Mouse (Mus musculus): Measurements from ENCODE around the gene Bnc2.
A peak's percentile ranks its signal among the peaks of the same experiment; 100 is the strongest.

The Bnc2 gene

DNA sequence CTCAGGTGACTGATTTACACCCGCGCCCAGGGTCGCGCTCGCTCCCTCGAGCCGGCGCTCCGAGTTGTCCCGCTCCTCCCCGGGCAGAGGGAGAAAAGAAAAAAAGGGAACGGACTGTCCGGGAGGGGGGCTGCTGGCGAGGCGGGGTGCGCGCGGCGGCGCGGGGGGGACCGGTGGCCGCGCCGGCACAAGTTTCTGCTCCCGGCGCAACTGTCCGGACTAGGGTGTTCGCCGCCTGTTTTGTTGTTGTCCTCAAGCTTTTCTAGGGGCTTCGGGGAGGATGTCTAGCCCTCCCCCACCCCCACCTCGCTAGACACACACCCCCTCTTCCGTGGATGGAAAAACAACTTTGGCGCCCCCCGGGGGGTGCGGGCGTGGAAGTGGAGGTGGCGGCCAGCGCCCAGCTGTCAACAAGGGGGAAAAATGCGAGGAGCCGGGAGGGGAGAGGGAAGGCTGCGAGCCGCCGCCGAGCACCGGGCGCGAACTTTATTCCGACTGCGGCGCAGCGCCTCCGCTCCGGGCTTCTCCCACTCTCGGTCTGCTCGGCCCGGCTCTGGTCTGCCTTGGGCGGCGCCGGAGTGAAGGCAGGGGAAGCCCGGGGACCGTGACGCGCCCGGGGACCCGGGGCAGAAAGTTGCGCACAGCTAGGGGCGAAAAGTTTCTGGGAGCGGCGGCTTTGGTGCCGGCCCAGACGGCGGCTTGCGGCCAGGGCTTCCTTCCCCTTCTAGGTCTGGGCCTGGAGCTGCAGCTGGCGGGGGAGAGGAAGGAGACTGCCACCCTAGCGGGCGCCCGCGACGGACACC, at the start of gene Bnc2:
Gene Bnc2, minus strand, starts transcription at position 105 of the 803 bp plus-strand sequence.
- peak; percentile 11 for DNase-seq

DNA sequence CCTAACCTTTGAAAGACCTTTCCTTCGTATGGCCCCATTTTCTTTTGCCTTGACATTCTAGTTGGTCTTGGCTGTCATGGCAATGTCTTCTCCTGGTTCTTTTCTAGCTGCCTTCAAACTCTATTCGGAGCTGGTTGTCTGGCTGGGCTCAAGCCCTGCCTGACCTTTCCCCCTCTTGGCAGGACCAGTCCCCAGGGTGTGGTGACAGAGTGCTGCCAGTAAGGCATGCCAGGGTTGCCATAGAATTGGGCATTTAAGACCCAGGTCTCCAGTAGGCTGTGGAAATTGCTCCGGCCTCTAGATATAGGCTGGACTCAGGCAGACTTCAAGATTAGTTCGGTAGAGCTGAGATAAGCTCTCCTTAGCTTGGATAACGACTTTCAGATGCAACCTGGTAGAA, 32.9 kb upstream of the Bnc2 start:
- DNase-seq = no peak

GRCm38 (mm10) chr4:84685521-84686366, 10.7 kb upstream of the Bnc2 start:
- DNase-seq = no peak

- DNase-seq = no peak
Observed at GRCm38 (mm10) chr4:84685009-84685408, 9.9 kb upstream of the Bnc2 start.

DNA sequence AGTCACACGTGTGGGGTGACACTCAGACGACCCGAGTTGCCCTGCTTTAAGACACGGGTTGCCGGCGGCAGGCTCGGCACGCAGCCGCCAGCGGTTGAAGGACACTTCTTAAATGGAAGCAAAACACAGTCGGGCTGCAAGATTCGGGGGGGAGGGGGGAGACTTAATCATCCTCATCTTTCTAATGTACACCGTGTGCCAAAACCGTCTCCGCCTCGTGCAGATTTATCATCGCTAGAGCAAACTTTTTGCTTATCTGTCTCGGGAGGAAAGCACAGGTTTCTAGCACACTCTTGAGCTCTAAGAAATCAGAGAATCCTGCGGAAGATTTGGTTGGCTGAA, 870 bp upstream of the Bnc2 start:
- no peak for DNase-seq

DNA sequence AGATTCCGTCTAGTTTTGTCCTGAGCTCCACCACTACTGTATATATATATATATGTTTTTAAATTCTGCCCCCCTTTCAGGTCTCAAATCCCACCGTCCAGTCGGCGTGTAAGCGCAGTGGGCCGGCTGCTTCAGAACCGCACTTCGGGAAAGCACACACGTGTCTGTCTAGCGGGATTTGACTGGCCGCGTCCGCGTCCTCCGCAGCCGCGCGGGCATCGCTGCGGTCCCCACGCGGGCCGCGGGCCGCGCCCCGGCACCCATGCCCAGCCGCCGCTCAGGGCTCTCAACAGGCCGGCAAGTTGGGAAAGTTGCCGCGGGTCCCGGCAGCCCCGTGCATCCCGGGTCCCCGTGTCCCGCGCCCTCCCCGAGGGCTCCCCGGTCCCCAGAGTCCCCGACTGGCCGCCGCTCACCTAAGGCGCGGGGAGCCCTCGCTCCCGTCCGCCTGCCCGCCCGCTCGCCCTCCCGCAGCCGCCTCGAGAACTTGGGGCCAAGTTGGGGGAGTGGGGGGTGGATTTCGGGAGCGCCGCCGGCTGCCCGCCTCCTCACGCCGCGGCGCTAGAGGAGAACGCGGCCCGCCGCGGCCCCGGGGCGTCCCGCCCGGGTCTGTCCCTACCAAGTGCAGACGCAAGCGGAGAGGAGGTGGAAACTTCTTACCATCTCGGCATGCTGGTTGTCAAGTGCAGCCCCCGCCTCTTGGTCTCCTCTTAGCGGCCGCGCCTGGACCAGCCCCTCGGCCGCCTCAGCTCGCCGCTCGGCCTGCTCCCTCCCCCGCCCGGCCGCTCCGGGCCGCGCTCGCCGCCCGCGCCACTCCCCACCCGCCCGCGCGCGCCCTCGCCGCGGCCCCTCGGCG, 531 bp downstream of the Bnc2 start:
- DNase-seq = no peak

GRCm38 (mm10) chr4:84673681-84674307, 1.3 kb downstream of the Bnc2 start:
- DNase-seq = no peak

DNA sequence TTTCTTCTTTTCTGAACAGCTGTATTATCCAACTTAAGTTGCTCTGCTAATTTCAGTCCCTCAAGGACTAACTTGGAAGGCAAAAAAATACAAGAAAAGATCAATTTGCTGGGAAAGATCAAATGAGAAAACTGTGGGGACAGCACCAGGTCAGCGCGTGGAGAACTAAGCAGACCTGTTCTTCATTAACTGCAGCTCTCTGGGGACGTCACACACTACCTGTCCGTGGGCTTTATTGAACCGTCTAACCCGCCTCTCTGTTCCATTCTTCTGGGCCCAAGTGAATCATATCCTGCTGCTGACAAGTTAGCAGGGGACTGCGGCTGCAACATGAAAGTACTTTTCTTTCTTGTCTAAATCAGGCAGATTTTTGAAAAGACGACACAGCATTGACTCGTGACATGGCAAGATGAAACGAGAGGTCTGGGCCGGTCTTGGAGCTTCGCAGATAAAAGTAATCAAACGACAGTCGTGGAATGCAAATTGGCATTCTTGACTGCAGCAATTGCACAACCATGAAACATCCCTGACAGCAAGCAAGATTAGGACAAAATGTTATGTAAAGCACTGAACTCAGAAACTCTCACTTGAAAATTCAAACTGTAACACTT, 2.8 kb downstream of the Bnc2 start:
- no peak for DNase-seq

GRCm38 (mm10) chr4:84670996-84671395, 4.1 kb downstream of the Bnc2 start:
- no peak for DNase-seq

- DNase-seq = no peak
Observed at GRCm38 (mm10) chr4:84669650-84670049, 5.4 kb downstream of the Bnc2 start.

GRCm38 (mm10) chr4:84668949-84669605, 6.0 kb downstream of the Bnc2 start:
- DNase-seq = no peak

GRCm38 (mm10) chr4:84668226-84668625, 6.8 kb downstream of the Bnc2 start:
- no peak for DNase-seq

DNA sequence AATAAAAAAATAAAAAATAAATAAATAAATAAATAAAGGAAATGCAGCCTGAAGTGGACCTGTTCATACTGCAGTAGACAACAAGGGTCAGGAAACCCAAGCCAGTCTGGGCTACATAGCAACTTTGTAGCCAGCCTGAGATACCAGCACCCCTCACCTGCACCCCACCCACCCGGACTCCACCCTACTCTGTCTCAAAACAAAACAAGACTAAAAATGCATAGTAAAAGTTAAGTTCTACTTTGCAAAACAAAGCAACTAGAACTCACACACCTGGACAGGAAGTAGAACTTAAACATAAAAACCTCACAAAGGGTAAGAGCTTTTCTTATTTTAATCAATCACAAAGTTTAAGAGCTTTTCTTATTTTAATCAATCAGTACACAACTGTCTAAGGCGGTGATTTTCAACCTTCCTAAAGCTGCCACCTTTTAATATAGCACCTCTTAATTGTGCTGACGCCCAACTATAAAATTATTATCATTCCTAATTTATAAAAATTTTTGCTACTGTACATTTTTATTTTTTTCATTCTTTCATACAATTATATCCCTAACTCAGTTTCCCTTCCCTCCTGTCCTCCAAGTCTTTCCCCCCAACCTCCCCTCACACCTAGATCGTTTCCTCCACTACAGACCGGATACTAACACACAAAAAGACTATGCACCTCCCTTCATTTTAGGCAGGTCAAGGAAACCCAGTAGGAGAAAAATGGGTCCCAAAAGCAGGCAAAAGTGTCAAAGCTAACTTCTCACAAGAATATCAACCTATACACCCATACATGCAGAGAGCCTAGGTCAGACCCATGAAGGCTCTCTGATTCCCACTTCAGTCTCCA, 12.6 kb downstream of the Bnc2 start:
- no peak for DNase-seq

GRCm38 (mm10) chr4:84661341-84661740, 13.7 kb downstream of the Bnc2 start:
- no peak for DNase-seq

DNA sequence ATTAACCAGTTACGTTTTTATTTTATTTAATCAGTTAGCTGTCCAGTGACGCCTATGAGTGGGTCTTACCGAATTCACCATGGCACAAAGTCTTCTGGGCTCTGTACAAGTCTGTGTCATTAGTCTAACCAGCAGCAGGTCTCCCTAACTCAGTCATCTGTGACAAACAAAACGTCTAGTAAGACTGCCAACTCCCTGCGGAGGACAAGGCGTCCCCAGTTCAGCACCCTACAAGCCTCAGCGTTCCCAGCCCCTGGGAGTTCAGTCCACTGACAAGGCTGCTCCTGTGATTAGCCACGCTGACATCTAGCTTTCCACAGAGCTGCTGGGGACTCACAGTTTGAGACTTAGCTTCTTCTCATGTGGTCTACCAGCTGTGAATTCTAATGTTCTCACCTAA, 23.3 kb downstream of the Bnc2 start:
- no peak for DNase-seq

DNA sequence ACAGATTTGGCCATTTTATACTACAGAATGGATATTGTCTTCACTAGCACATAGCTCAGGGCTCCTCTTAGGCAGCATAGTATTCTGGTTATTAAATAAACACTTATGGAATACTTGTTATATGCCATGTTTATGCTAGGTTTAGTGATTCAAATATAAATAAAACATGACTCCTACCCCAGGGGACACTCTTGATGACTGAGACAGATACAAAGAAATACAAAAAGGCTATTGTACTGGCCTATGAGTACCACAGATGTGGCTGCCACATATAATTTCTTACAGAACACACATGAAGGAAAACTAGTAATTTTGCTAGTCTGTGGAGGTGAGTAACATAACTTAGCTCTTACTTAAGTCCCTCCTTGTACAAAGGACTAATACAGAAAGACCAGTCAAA, 28.5 kb downstream of the Bnc2 start:
- no peak for DNase-seq

- no peak for DNase-seq
Observed at GRCm38 (mm10) chr4:84639166-84639565, 35.9 kb downstream of the Bnc2 start.

- no peak for DNase-seq
Observed at GRCm38 (mm10) chr4:84637641-84638040, 37.4 kb downstream of the Bnc2 start.

GRCm38 (mm10) chr4:84634751-84635150, 40.3 kb downstream of the Bnc2 start:
- no peak for DNase-seq

DNA sequence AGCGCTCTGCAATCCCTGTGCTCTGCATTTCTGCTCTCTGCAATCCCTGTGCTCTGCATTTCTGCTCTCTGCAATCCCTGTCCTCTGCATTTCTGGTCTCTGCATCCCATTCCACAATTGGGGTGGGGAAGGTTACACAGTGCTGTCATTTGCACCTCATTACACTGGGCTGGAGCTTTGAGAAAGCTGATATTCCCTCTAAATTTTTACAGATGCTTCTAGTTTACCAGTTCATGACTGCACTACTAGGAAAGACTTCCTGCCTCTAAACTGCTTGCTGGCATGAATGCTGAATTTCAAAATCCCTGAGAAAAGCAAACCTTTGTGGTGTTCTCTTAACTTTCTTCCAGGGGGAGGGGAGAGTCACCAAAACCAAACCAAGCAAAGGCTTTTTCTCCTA, 41.1 kb downstream of the Bnc2 start:
- no peak for DNase-seq
